Mouse (Mus musculus): ENCODE results near the gene Hoxd8.

Hoxd8 gene

DNA sequence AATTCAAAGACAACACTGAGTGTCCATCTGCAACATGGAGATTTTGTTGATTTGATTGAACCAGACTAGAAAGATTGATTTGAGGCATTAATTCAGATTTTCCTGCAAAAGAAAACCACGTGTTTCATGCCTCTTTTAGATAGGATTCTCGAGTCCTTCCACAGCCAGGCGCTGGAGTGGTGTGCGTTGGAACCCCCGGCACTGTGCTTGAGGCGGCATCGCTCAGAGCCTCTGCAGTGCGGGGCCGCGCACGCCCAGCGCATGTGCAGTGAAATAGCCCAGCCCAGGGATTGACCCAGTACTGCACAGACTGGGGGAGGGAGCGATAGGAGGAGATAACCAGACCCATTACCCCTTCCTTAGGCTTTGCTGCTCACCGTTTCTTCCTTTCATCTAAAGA lies 10.5 kb downstream of the Hoxd8 start:
- DNase-seq (ENCODE audit: low spot score), result no peak

DNA sequence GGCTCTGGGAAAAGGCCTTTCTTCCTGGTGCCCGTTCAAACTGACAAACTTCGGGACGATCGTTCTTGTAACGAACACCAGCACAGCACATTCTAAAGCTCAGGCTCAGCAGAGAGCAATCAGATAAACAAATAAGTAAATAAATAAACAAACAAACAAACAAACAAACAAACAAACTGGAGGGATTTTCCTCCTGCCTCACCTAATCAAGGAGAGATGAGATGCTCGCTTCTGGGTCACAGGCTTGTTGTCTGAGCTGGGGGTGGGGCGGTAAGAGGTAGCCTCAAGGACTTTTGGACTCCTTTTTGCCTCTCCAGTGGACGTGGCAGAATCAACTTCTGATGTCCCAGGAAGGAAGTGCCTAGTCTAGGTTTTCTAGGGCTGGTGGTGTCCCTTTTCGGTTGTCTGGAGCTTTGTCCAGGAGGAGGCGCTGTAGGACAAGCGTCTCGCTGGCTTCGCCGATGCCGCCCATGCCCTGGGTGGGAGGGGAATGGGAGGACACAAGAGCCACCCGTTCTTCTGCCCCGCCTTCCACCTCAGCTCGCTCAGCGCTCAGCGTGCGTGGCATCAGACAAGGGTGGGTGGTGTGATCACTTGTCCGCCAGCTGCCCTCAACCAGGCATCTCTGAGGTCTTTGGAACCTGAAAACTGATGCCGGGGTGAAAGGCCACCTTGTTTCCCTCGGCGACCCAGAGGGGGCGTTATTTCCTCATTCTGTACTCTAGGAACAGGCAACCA lies 11.3 kb downstream of the Hoxd8 start:
- peak; percentile 83 for DNase-seq (ENCODE audit: low spot score)

DNA sequence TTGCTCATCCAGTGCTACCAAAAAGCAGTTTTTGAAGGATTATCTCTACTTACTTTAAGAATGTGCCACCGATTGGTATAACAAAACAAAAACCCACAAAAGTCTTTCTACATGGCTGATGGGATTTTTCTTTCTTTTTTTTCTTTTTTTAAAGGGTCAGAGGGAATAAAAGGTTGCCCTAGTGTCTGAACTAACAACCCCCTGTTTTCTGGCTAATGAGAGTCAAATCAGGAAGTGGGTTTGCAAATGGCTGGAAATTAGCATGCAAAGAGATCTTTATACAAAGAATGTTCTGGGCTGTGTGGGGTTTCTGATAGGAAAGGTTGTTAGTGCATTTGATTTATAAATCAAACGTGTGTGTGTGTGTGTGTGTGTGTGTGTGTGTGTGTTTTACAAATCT lies 16.0 kb downstream of the Hoxd8 start:
- no peak for DNase-seq (ENCODE audit: low spot score)

DNA sequence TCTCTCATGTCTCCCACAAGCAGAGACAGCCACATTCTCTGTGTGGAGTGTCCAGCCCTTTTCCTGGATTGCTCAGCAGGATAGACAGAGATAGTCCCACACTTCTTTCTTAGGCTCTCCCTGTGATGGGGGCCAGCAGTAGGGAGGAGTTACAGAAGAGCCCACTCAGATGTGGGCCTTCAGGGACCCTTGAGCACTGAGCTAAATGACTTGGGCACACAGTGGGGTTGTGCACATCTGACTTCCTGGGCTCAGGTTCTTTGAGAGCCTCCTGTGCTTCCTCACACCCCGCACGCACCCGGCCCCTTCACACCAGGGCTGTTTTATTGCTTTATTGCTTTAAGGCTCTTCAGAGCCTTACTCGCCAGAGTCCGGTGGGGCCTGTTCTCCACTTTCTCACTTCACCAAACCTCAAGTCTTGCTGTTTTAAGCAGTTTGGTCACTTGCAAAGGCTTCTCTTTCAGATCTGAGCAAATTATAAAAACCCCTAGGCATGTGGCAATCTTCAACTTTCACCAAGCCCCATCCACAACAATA lies 16.6 kb downstream of the Hoxd8 start:
- DNase-seq (ENCODE audit: low spot score), result no peak

DNA sequence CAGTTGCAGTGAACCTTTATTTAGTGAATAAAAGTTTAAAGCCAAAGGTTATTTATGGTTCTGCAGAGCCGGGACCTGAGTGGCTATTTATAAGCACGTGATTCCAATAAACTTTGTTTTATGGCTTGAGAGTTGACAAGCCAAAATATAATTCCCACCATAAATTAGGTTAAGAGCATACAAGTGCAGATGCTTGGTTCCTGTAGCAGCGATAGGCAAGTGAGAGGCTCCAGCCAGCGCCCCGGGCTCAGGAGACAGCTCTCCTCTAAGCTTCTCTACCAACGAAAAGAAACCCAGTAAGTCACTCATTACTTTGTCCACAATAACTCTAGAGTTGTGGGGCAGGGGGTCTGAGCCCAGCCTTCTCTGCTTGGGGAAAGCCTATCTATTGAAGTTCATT lies 17.5 kb downstream of the Hoxd8 start:
- DNase-seq (ENCODE audit: low spot score), result no peak

DNA sequence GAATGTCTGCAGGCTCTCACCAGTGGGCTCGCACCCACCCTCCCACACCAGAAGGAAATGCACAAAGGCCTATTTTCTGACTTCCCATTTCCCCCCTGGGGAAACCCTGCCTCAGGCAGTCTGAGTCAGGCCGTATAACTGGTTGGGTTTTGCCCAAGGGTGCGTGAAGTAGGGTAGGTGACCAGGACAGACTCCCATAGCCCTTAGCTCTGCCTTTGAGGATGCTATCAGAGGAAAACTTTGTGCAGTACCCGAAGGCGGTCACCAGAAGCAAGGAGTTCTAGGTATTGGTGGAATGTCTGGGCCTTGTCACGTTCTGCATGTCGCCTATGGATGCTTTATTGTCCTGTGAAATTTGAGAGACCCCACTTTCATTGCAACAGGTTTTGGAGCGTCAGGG lies 18.5 kb downstream of the Hoxd8 start:
- DNase-seq (ENCODE audit: low spot score), result no peak

DNA sequence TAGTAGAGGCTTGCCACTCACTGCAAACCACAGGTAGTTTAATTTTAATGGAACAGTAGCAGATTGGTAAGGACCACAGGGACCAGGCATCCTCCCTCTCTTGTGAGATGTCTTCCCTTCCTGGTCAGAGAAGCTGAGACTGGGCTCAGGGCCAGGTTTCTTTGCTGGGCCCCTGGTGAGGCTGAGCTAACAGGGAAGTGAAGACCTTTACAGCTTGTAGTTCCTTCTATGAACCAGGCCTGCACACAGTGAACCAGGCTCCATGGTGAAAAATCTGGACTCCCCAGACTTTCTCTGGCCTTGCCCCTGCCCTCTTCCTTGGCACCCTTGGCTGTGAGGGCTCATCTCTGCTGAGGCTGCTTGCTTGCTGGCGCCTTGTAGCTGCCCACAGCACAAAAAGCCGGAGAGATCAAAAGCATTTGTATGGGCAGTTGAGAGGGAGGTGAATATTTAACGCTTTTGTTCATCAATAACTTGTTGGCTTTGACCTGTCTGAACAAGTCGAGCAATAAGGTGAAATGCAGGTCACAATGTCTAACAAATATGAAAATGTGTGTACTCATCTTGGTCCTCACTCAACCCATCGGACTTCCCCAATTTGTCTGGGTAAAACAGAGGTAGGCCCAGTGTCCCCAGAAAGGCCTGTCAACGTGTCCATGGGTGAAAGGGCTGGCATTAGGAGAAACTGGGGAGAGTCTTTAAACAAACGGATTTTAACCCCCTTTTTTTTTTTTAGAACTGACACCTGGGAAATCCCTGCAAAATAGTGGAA lies 20.0 kb downstream of the Hoxd8 start:
- no peak for DNase-seq (ENCODE audit: low spot score)

DNA sequence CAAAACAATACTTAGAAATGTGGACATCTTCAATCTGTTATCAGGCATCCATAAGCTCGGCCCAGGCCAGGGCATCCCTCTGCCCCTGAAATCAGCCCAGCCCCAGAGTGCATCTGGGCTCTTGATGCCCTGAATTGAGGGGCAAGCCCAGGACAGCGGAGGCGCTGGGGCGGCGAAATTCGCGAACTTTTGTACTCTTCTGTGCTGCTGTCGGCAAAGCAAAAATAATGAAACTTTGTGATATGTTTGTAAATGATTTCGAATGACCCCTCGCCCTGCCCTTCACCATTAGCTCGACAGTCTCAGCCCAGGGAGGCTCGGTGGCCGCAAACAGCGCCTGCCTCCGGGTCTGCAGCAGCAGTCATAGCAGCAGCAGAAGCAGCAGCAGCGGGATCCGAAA lies 20.8 kb downstream of the Hoxd8 start:
- no peak for DNase-seq (ENCODE audit: low spot score)

DNA sequence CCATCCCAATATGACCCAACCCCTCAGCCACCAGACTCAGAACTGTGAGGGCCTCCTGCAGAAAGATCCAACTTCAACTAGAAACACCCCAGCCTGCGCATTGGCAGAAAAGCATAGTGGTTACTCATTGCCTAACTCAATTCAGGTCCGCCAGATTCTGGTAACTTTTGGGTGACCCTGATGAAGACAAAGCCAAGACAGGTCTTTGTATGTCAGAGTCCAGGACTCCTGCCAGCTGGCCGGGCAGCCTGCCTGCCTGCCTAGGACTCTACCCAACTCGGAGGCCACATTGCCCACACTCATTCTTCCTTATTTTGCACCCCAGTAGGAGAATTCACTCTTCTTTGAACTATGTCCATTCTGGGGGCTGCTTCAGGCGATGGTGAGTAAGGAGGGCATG lies 22.1 kb downstream of the Hoxd8 start, which contains the start of gene Gm28230:
TSS of gene Gm28230 (plus strand) at position 178 of the 400 bp plus-strand sequence.
- DNase-seq (ENCODE audit: low spot score), result no peak

DNA sequence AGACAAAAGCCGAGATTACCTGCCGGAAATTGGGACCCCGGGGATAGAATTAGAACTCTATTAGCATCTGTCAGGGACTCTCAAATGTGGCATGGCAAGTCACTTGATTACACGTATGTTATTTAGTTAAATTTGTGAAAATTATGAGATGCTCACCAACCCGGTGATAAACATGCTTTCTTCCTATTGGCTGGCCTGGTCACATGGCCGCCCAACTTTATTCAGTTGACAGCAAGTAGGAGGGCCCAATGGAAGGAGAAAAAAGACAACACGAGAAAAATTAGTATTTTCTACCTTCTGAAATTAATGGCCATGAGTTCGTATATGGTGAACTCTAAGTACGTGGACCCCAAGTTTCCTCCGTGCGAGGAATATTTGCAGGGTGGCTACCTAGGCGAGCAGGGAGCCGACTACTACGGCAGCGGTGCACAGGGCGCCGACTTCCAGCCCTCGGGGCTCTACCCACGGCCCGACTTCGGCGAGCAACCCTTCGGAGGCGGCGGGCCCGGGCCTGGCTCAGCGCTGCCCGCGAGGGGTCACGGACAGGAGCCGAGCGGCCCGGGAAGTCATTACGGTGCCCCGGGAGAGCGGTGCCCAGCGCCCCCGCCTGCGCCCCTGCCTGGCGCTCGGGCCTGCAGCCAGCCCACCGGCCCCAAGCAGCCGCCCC lies 22.7 kb downstream of the Hoxd8 start:
- no peak for DNase-seq (ENCODE audit: low spot score)

DNA sequence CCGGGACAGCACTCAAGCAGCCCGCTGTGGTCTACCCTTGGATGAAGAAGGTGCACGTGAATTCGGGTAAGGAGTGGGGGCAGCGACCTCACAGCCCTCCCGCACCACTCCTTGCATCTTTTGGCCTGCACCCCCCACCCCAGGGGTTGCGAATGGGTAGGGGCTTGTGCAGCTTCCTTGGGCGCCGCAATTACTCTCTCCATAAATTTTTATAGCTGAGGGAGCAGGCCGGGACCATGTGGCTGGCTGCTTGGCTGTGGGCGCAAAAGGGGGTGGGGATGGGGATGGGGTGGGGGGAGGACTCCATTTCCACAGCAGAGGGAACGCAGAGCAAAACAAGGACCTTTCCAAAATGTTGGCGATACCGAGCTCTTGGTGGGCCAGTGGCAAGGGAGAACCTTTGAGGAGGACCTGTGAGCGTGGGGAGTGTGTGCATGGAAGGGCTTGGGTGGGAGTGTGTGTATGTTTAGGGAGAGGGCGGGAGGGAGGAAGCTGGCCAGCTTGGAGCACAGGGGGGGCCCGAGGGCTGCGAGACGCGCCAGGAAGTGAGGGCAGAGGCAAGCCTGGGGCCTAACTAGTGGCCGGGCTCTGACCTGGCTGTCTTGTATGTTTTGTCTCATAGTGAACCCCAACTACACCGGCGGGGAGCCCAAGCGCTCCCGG lies 23.4 kb downstream of the Hoxd8 start:
- DNase-seq (ENCODE audit: low spot score), result no peak

DNA sequence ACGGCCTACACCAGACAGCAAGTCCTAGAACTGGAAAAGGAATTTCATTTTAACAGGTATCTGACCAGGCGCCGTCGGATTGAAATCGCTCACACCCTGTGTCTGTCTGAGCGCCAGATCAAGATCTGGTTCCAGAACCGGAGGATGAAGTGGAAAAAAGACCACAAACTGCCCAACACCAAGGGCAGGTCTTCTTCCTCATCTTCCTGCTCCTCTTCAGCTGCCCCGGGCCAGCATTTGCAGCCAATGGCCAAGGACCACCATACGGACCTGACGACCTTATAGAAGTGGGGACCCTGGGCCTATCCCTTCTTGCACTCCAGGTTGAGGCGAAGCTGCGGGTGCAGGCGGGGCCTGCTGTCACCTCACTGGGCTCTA lies 23.9 kb downstream of the Hoxd8 start:
- no peak for DNase-seq (ENCODE audit: low spot score)

DNA sequence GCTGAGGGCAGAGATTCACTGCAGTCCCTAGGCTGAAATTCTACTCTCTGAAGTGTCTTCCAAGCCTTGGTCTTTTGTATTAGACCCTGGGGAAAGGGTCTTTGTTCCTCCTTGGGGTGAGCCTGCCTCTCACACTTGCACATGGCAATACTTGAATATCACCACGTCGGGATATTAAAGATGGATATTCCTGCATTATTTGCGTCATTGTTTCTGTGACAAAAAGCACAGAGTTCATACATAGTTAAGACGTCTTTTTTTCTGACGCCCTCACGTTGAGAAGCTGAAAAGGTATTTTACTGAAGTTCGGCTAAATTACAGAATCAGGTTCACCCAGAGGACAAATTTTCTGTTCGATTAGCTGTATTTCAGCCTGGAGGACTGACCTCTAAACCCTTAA lies 25.9 kb downstream of the Hoxd8 start:
- DNase-seq (ENCODE audit: low spot score), result no peak

DNA sequence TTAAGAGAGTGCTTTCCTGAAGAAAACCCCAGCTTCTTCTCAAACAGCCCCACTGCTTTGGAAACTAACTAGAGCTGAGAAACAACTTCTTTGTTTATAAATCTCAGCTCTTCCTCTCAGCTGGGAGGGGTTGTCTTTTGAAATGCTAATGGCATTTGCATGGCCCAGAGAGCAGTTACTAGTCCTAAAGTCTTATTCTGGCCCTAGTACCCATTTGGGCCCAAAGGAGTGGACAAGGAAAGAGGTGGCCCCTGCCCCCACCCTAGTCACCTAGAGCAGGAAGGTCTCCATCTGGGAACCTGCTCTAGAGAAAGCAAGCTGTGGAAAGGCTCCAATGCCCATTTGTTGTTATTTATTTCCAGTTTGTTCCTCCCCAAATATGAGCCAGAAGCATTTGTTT lies 26.6 kb downstream of the Hoxd8 start:
- no peak for DNase-seq (ENCODE audit: low spot score)

DNA sequence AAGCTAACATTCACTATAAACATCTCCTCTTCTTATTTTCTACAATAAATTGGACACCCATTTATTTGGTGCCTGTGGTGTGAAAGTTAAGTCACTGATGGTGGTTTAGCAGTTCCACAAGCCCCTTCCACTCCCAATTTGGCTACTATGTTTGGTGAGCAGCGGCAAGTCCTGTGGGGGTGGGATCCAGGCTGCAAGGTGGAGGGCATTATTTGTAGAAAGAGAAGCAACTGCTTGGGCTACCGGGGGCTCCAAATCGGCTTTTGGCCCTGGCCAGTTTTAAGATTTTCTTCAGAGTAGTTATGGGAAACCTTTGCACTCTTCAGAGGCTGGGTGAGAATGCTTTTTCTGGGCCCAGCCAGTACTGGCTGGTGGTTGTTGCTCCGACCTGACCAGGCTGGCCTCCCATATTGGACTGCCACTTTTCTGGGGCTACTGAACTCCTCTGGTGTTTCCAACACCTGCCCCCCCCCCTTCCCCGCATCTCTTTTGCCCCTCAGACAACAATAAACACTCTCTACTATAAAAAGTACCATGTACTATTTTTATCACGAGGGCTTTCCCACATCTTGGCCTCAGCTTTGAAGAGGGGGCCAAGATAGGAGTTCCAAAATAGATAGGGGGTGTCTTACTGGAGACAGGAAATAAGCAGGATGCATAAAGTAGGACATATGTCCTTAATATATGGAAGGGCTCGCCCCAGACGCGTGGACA lies 27.5 kb downstream of the Hoxd8 start:
- DNase-seq (ENCODE audit: low spot score), result no peak

DNA sequence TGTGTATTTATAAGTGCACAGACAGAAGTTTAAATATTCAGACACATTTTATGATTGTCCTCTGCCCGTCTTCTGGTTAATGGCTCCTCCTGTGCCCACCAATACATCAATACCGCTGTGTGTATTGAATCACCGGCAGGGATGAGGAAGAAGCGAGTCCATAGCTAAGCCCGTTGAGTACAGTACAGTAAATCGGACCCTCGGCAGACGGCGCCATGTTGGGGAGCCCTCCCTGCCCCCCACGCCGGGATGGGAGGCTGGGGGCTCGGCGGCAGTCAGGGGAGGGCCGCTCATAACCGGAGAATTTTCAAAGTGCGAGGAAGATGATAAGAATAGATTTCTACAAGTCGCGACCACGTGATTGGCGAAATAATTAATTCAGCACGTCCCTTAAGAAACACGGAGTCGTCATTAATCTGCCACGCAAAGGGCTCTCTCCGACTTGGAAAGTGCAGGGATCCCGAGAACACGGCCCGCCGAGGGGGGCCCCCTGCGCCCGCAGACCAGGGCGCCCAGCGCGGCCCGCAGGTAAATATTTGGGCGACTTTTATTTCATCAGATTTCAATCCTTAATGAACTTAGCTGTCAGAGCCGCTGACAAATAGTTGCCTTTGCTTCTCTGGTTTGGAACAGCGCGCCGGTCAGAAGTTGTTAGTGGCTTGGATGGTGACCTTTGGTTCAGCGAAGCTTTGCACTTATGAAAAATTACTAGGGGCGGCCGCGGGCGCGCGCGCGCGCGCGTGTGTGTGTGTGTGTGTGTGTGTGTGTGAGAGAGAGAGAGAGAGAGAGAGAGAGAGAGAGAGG lies 28.3 kb downstream of the Hoxd8 start:
- no peak for DNase-seq (ENCODE audit: low spot score)

DNA sequence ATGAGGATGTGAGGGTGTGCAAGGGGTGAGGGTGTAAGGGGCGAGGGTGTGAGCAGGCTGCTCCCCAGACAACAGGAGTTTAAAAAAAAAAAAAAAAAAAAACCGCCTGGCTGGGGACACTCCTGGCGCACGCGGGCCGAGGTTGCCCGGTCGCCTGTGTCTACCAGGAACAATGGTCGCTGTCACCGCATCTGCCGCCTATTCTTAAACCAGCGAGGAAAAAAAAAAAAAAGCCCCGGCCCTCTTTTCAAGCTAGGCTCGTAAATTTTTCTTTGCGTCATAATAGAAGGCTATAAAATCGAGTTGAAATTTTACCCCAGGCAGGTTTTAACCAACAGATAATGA lies 28.9 kb downstream of the Hoxd8 start:
- DNase-seq (ENCODE audit: low spot score), result peak; percentile 3

DNA sequence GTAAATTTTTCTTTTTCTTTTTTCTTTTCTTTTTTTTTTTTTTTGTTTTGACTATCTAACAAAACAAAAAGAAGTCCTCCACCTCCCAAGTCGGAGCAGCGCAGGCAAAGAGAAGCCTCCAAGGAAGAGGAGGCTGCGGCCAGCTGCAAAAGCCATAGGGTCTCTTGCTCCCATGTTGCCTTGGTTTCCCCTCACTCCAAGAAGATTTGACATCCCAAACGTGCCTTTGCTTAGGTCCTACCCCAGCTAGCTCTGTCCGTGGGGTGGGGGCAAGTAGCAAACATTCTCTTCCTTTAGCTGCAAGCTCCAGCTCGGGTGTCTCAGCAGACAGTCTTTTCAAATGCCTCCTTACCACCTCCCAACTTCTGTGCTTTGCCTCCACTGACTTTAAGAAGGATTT lies 29.4 kb downstream of the Hoxd8 start:
- peak; percentile 1 for DNase-seq (ENCODE audit: low spot score)

DNA sequence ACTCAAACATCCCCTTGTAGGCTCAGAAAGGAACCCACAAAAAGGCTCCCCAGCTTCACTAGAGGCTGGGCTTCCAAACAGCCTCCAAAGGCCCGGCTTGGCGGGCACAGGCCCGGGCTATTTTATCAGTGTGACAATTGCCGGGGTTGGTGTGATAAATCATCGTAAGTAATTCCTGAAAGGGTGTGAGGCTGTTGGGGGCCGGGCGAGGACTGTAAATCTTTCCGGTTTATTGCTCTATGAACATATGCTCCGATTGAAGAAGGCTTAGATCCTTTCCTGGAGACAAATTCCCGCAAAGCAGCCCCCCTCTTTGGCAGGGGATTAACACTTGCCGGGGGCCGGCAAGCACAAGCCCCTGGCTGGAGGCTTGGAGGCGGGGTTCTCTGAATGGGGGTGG lies 30.0 kb downstream of the Hoxd8 start:
- peak; percentile 47 for DNase-seq (ENCODE audit: low spot score)

DNA sequence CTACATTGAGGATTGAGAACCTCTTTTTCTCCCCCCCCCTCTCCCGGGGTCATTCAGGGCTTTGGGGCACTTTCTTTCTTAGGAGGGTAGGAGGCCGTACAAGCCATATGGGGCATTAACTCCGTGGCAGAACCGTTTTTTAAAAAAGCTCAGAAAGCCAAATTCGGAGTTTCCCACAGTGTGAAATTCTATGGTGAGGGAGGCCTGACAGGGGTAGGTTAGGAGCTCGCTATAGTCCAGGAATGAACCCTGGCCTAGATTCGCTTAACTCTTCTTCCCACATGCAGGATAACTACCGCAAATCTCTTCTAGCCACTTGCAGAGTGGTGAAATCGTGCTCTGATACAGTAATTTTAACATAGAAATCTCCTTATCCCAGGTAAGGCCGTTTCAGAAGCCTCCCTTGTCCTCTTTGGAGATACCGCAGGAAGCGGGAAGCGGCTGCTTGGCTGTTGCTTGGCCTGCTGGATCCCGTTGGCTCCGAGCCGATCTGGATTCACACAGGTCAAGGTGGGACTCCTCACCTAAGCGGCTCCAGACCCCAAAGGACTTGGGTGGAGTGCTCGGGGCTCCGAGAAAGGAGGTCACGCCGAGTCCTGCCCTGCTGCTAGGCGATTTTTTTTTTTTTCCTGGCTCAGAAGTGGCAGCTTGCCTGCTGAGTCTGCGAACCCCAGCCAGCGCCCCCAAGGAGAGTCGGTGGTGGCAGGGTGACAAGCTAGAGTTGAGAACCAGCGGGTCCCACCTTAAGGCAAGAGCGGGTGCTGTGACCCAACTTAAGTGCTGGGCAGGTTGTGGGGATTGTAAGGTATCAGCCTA lies 30.8 kb downstream of the Hoxd8 start:
- DNase-seq (ENCODE audit: low spot score), result no peak
